In the genomic region with DNA sequence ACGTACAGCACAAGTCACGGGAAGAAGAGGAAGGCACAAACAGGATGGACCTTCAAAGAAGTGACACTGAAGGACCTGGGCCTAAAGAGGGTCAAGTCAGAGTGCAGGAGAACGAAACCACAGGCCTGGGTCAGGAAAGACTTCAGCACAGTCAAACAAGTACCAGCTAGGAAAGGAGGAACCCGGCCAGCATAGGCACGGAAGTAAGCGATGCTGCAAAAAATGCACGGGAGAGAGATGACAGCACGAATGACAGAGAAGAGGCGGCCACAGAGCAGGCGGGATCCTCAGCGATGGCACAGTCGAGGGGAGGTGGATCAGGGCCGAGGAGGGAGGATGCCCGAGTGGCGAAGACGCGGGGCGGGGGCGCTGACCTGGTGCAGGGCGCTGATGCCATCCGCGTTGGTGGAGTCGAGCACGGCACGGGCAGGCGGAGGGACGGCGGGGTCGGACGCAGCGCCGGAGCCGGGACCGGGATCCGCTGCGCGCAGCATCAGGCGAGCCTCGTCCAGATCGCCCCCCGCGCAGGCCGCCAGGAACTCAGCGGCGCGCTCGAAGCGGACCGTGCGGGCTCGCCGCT, we compare ENCODE assay signal across 8 mouse cellular contexts. TPM values are rescaled to one million over a fixed set of nuclear protein-coding genes. Genes with fewer than 3 reads are reported as not detected.
DNase-seq lines count a peak whose midpoint lies in the region; ATAC-seq and TF ChIP-seq lines count a peak whose summit lies in the region.

No protein-coding gene starts in this region.

- intact Hi-C loops in heart, postnatal 36 days (cut with DNase I): no loop called here

- WGBS in embryonic facial prominence, embryonic 14.5 days: under 1% methylated on average over 10 of the region's 52 CpGs
- WGBS in lung, postnatal 0 days: 0% methylated on average over 17 of the region's 52 CpGs

- H3K36me3 ChIP-seq in embryonic facial prominence, embryonic 14.5 days (ENCODE audit: control insufficient read depth, insufficient read depth, low read length): 0 out of 2 replicates have a peak, but pooled peaks cover 13% of the 10 kb centered on the region
- peaks cover 6% of the 10 kb centered on the region; the same call in 1 of the 2 replicates for H3K36me3 ChIP-seq in lung, postnatal 0 days (ENCODE audit: insufficient read depth, low read length)

- H3K9me3 ChIP-seq in embryonic facial prominence, embryonic 14.5 days (ENCODE audit: control insufficient read depth, low read length): no peaks in the 10 kb centered on the region
- H3K9me3 ChIP-seq in lung, postnatal 0 days (ENCODE audit: low read length): no peaks in the 10 kb centered on the region

- peak overlapping the region; percentile 96 for H3K9ac ChIP-seq in embryonic facial prominence, embryonic 14.5 days (ENCODE audit: low read depth, low read length)
- H3K9ac ChIP-seq in lung, postnatal 0 days (replicated peaks; ENCODE audit: low read depth): peak overlapping the region; percentile 85

- peak overlapping the region; percentile 66 for H3K4me2 ChIP-seq in embryonic facial prominence, embryonic 14.5 days (ENCODE audit: low read depth, low read length)
- H3K4me2 ChIP-seq in lung, postnatal 0 days (replicated peaks; ENCODE audit: low read depth, low read length): peak overlapping the region; percentile 81

- no peaks in the 10 kb centered on the region for H3K27me3 ChIP-seq in embryonic facial prominence, embryonic 14.5 days (replicated peaks; ENCODE audit: control insufficient read depth, insufficient read depth, low read length)
- H3K27me3 ChIP-seq in lung, postnatal 0 days (replicated peaks; ENCODE audit: insufficient read depth, low read length): no peaks in the 10 kb centered on the region

- TF ChIP-seq CTCF in lung, postnatal 0 days (IDR thresholded peaks at IDR 0.05): no peak

- H3K4me3 ChIP-seq in embryonic facial prominence, embryonic 14.5 days (ENCODE audit: low read depth, low read length): peak overlapping the region; percentile 87
- peak overlapping the region; percentile 95 for H3K4me3 ChIP-seq in lung, postnatal 0 days (ENCODE audit: low read depth, low read length)

- DNase-seq in CD4-positive helper T cell, adult 2 months (ENCODE audit: low read depth, low spot score): peak; percentile 71
- DNase-seq in adrenal gland, adult 8-10 months: peak; percentile 59
- no peak for DNase-seq in embryonic facial prominence, embryonic 14.5 days (ENCODE audit: low spot score)
- DNase-seq in heart, postnatal 36 days: peak; percentile 52 to 62
- DNase-seq in layer of hippocampus, adult 9-11 months: peak; percentile 57
- peak; percentile 48 for DNase-seq in lung, postnatal 0 days (ENCODE audit: low spot score)
- DNase-seq in retina, embryonic 14.5 days (ENCODE audit: low spot score): peak; percentile 48
- DNase-seq in thymus, postnatal 36 days: peak; percentile 47 to 68

- peaks cover 22% of the 10 kb centered on the region for H3K4me1 ChIP-seq in embryonic facial prominence, embryonic 14.5 days (ENCODE audit: control insufficient read depth, insufficient read depth, low read length)
- H3K4me1 ChIP-seq in lung, postnatal 0 days (ENCODE audit: insufficient read depth, low read depth, low read length): peaks cover 14% of the 10 kb centered on the region

- no peak for TF ChIP-seq EP300 in lung, postnatal 0 days (IDR thresholded peaks at IDR 0.05)

- H3K27ac ChIP-seq in embryonic facial prominence, embryonic 14.5 days (replicated peaks; ENCODE audit: low read depth, low read length): peak overlapping the region; percentile 86
- peak overlapping the region; percentile 81 for H3K27ac ChIP-seq in lung, postnatal 0 days (ENCODE audit: low read length)

- ATAC-seq in embryonic facial prominence, embryonic 14.5 days (ENCODE audit: low read depth): peak; percentile 28
- ATAC-seq in lung, postnatal 0 days: peak; percentile 20

RNA-seq across cellular contexts. Expression of a gene that starts 0.5 kb away (rescaled TPM):
- total RNA-seq in adrenal gland, adult 8-10 months (2022): 100 to 1,000 TPM in 3 of 4 experiments, 10 to 100 TPM in 1; 76.7 to 152 (median 113) TPM
- 49.2 and 50.8 TPM in 2 replicates for polyA plus RNA-seq in embryonic facial prominence, embryonic 14.5 days (2014; fragmentation: Nextera tagmentation; extraction: Ambion mirVana)
- total RNA-seq in heart, postnatal 36 days (2021): 10 to 100 TPM; 59.7 to 62.2 TPM
- polyA plus RNA-seq in lung, postnatal 0 days (2015; fragmentation: Nextera tagmentation; extraction: Ambion mirVana): 52.6 and 55.4 TPM in 2 replicates

RNA-seq across cellular contexts. Expression of a gene that starts 15.2 kb away (rescaled TPM):
- 1 to 10 TPM in 2 of 4 experiments, under 1 TPM in 2; 0.46 to 1.5 (median 1.1) TPM for total RNA-seq in adrenal gland, adult 8-10 months (2022)
- polyA plus RNA-seq in embryonic facial prominence, embryonic 14.5 days (2014; fragmentation: Nextera tagmentation; extraction: Ambion mirVana): 405 and 459 TPM in 2 replicates
- total RNA-seq in heart, postnatal 36 days (2021): 10 to 100 TPM; 20.0 to 21.3 TPM
- polyA plus RNA-seq in lung, postnatal 0 days (2015; fragmentation: Nextera tagmentation; extraction: Ambion mirVana): 14.0 and 17.8 TPM in 2 replicates

RNA-seq across cellular contexts. Expression of a gene that starts 23.0 kb away (rescaled TPM):
- total RNA-seq in adrenal gland, adult 8-10 months (2022): 1 to 10 TPM; 1.3 to 3.1 (median 2.5) TPM
- polyA plus RNA-seq in embryonic facial prominence, embryonic 14.5 days (2014; fragmentation: Nextera tagmentation; extraction: Ambion mirVana): 2.6 and 3.4 TPM in 2 replicates
- total RNA-seq in heart, postnatal 36 days (2021): over 10,000 TPM in 1 of 2 experiments, 1,000 to 10,000 TPM in 1; 9,756 to 10,673 TPM
- 81.3 and 95.6 TPM in 2 replicates for polyA plus RNA-seq in lung, postnatal 0 days (2015; fragmentation: Nextera tagmentation; extraction: Ambion mirVana)

RNA-seq across cellular contexts. Expression of a gene that starts 31.3 kb away (rescaled TPM):
- total RNA-seq in adrenal gland, adult 8-10 months (2022): 1 to 10 TPM in 2 of 4 experiments, under 1 TPM in 2; 0.64 to 1.2 (median 1.0) TPM
- 1.2 and 1.4 TPM in 2 replicates for polyA plus RNA-seq in embryonic facial prominence, embryonic 14.5 days (2014; fragmentation: Nextera tagmentation; extraction: Ambion mirVana)
- 1 to 10 TPM; 2.0 to 3.0 TPM for total RNA-seq in heart, postnatal 36 days (2021)
- 3.3 and 3.4 TPM in 2 replicates for polyA plus RNA-seq in lung, postnatal 0 days (2015; fragmentation: Nextera tagmentation; extraction: Ambion mirVana)

RNA-seq across cellular contexts. Expression of a gene that starts 40.5 kb away (rescaled TPM):
- total RNA-seq in adrenal gland, adult 8-10 months (2022): 1 to 10 TPM; 2.0 to 6.7 (median 3.9) TPM
- 4.9 and 8.0 TPM in 2 replicates for polyA plus RNA-seq in embryonic facial prominence, embryonic 14.5 days (2014; fragmentation: Nextera tagmentation; extraction: Ambion mirVana)
- 1 to 10 TPM; 1.5 to 3.5 TPM for total RNA-seq in heart, postnatal 36 days (2021)
- 15.0 and 22.5 TPM in 2 replicates for polyA plus RNA-seq in lung, postnatal 0 days (2015; fragmentation: Nextera tagmentation; extraction: Ambion mirVana)

Comparison
In these comparisons a context has a peak if more than half of its experiments do, and no peak if none do; other contexts are left out.
1. RNA of a gene that starts 15.2 kb away (total RNA-seq): 20.0 to 21.3 TPM in heart, postnatal 36 days; 0.46 to 1.5 TPM in adrenal gland, adult 8-10 months; every median in the first group is over 4 times any median in the second.
2. RNA of a gene that starts 23.0 kb away (total RNA-seq): 9,756 to 10,673 TPM in heart, postnatal 36 days; 1.3 to 3.1 TPM in adrenal gland, adult 8-10 months; every median in the first group is over 1,000 times any median in the second.